Mouse (Mus musculus) embryonic facial prominence, embryonic 10.5 days (tissue): ENCODE measurements around the gene Rpl22l1. TPM values are rescaled to one million over a fixed set of nuclear protein-coding genes. Genes with fewer than 3 reads are reported as not detected.

Experiments used
- DNase-seq: peaks from one replicate; pipeline ENCODE4 v3.0.0-alpha.2; 2017; ENCODE audit warnings: low spot score
- H3K27ac ChIP-seq: fragments of 300-500 bp; sonication (generic); replicated peaks from 2 replicates; pipeline ENCODE4 v1.5.1; 2016; ENCODE audit warnings: mild to moderate bottlenecking
- H3K27me3 ChIP-seq: fragments of 300-500 bp; sonication (generic); replicated peaks from 2 replicates; pipeline ENCODE4 v1.6.1; 2016; ENCODE audit warnings: low read depth, mild to moderate bottlenecking; ENCODE audit not compliant: poor library complexity, severe bottlenecking
- H3K36me3 ChIP-seq: fragments of 300-500 bp; sonication (generic); replicated peaks from 2 replicates; pipeline ENCODE4 v1.6.1; 2016; ENCODE audit warnings: mild to moderate bottlenecking, moderate library complexity
- H3K4me1 ChIP-seq: fragments of 300-500 bp; sonication (generic); 2 replicates; pipeline ENCODE4 v1.6.1; 2016
- H3K4me3 ChIP-seq: fragments of 300-500 bp; sonication (generic); 2 replicates; pipeline ENCODE4 v1.5.1; 2016; ENCODE audit warnings: mild to moderate bottlenecking, moderate library complexity
- H3K9me3 ChIP-seq: fragments of 300-500 bp; sonication (generic); 2 replicates; pipeline ENCODE4 v1.6.1; 2016; ENCODE audit warnings: mild to moderate bottlenecking
- WGBS: fragments of 180-500 bp; shearing (Covaris S2); methylation state at CpG from one replicate; pipeline ENCODE4 v1.1.7; 2016; 5-methylcytosine and 5-hydroxymethylcytosine counted together
- polyA plus RNA-seq: library from polyadenylated mRNA; unstranded; fragments of >200 nt; fragmentation: Nextera tagmentation; extraction: Ambion mirVana; gene quantifications from 2 replicates; pipeline ENCODE4 v1.2.1, GENCODE M21; 2016

Gene Rpl22l1
- polyA plus RNA-seq, 1 experiment from 2014 or later, result 318 TPM

DNA sequence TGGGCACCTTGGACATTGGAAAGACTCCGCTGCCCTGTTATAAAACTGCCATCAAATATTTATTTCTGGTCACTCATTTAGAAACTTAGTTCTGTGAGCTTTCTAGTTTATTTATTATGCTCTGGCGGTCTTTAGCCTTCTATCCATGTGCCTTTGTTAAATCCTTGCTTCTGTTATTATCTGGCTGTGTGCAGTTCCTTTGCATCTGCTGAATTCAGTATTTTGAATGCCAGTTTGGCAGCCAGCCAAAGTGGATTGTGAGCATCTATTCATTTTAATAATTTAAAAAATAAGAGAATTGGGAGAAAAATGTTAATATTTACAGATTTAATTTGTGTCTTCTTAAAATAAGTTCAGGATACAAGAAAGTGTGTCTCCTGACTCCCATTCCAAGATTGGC lies 21.1 kb upstream of the Rpl22l1 start:
- H3K36me3 ChIP-seq, result no peaks in the 10 kb centered on the region; the same call in 1 of the 2 replicates
- H3K27me3 ChIP-seq, result peaks cover 16% of the 10 kb centered on the region
- no peak overlapping the region for H3K27ac ChIP-seq
- DNase-seq, result no peak
- WGBS, result 93% methylated on average over 2 of the region's 2 CpGs
- H3K4me1 ChIP-seq, result peaks cover 9% of the 10 kb centered on the region
- no peak overlapping the region for H3K4me3 ChIP-seq
- no peaks in the 10 kb centered on the region for H3K9me3 ChIP-seq

DNA sequence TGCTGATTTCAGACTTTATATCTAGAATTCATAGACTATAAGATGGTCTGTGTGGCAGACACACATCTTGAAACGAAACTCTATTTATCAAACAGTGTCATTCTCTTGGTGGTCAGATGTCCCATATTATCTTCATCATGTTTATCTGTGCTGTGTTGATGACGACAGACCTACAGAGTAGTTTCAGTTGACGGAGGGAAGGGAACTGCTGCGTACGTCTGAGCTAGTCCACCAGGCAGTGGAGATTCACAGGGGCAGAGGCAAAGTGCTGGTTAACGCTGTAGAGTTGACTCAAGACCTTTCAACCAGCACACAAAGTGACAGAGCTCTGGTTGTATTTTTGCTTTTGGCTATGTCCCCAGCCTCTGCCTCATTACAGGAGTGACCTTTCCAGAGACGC lies 10.4 kb upstream of the Rpl22l1 start:
- H3K27me3 ChIP-seq, result no peaks in the 10 kb centered on the region
- H3K36me3 ChIP-seq, result no peaks in the 10 kb centered on the region
- H3K9me3 ChIP-seq, result no peaks in the 10 kb centered on the region
- H3K4me3 ChIP-seq, result no peak overlapping the region
- WGBS, result 86% methylated on average over 7 of the region's 7 CpGs
- no peak for DNase-seq
- H3K27ac ChIP-seq, result no peak overlapping the region
- no peaks in the 10 kb centered on the region for H3K4me1 ChIP-seq

DNA sequence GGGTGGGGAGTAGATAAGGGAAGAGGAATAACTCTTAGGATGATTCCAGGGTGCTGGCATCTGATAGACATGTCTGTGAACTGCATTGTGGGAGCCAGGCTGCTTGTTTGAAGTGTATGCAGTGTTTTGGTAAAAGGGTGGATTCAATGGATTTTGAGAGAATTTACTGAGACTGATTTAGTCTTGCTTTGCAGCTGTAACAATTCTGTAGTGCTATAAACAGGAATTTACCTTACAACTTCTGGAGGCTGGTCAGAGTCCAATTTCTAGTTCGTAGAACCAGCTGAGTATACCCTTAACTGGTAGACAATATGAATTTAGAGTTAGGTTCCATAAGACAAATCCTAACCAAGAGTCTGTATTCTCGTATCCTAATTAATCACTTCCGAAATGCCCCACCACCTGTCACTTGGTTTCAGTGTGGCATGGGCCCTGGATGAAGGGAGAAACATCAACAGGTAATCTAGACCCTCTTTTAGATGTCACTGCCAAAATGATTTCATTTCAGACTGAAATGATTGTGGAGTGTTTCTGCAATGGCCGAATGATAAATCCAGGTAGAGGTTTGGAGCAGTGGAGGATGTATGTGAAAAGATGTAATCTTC lies 2.9 kb downstream of the Rpl22l1 start:
- 91% methylated on average over 4 of the region's 4 CpGs for whole genome bisulfite sequencing

DNA sequence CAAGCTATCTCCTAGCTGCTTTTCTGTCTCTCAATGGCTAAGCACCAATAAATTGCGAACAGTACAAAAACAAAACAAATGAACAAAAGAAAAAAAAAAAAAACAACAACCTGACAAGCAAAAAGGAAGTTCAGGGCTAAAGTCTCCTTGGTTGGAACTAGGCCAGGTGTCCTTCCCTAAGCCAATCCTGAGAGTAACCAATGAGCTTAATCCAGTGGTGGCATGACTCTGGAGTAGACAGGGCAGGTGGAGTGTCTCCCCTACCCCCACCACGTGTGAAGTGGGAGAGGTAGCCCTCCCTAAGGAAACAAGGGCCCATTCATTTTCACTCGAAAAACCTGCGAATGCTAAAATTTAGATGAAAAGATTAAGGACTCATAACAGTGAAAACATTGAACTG lies 6.2 kb downstream of the Rpl22l1 start:
- WGBS, result 79% methylated on average over 4 of the region's 4 CpGs
- no peak for DNase-seq
- Histone ChIP-seq H3K27me3 (no peaks in the 10 kb centered on the region), H3K9me3 (no peaks in the 10 kb centered on the region), H3K27ac (no peak overlapping the region), H3K36me3 (peaks cover 29% of the 10 kb centered on the region), H3K4me1 (peaks cover 1% of the 10 kb centered on the region; the same call in 1 of the 2 replicates), H3K4me3 (no peak overlapping the region)

More for the DNA sequence above, 2.9 kb downstream of the Rpl22l1 start:
- Histone ChIP-seq H3K9me3 (no peaks in the 10 kb centered on the region), H3K36me3 (peaks cover 29% of the 10 kb centered on the region), H3K27me3 (no peaks in the 10 kb centered on the region), H3K27ac (no peak overlapping the region), H3K4me1 (peaks cover 9% of the 10 kb centered on the region), H3K4me3 (no peak overlapping the region)
- DNase-seq, result no peak

DNA sequence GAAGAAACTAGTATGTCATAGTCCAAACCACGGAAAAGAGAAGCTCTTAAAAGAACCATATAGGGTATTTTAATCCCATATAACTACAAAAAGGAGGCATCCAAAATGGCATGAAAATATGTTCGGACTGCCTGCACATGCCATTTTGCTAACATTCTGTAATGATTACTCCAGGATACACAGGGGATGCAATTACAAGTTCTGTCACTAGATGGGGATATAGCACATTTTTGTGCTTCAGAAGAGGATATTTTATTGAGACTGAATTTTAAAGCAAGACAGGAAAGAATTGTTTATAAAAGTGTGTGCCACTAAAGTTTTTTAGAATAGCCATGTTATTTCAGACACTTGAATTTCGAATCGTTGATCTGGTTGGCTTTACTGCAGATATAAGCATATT lies 9.1 kb downstream of the Rpl22l1 start:
- no peaks in the 10 kb centered on the region for H3K9me3 ChIP-seq
- H3K4me3 ChIP-seq, result no peak overlapping the region
- H3K27ac ChIP-seq, result no peak overlapping the region
- no peak for DNase-seq
- WGBS, result 10% methylated on average over 4 of the region's 4 CpGs
- H3K36me3 ChIP-seq, result no peaks in the 10 kb centered on the region
- H3K4me1 ChIP-seq, result no peaks in the 10 kb centered on the region
- no peaks in the 10 kb centered on the region for H3K27me3 ChIP-seq

DNA sequence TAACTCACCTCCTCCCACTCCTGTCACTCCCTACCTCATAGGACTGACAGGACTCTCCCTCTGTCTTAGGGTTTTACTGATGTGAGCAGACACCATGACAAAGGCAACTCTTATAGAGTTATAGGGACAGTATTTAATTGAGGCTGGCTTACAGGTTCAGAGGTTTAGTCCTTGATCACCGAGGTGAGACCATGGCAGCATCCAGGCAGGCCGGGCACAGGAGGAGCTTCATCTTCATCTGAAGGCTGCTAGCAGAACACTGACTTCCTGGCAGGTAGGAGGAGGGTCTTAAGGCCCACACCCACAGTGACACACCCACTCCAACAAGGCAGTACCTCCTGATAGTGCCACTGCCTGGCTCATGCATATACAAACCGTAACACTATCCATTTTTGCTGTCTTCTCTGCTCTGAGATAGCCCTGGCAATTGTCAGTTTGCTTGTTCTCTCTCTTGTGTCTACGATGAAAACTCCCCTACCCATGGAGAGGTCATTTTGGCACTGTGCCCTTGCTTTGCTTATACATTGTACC lies 10.8 kb downstream of the Rpl22l1 start:
- Histone ChIP-seq H3K4me3 (no peak overlapping the region), H3K27me3 (no peaks in the 10 kb centered on the region), H3K27ac (no peak overlapping the region), H3K4me1 (no peaks in the 10 kb centered on the region), H3K36me3 (no peaks in the 10 kb centered on the region), H3K9me3 (no peaks in the 10 kb centered on the region)
- DNase-seq, result no peak
- 80% methylated on average over 4 of the region's 4 CpGs for WGBS

DNA sequence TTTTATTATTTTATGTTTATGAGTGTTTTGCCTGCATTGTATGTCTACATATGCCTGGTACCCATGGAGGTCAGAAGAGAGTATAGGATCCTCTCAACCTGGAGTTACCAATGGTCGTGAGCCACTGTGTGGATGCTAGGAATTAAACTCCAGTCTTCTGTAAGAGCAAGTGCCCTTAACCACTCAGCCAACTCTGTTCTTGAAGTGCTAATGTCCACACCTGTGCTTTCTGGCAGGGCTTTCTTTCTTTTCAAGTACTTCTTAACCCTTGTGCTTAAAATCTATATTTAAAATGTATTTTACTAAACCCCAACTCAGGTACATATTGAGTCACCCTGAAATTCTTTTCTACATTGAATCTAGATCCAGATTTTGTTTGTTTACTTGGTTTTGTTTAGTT lies 21.0 kb downstream of the Rpl22l1 start:
- 82% methylated on average over 1 of the region's 1 CpGs for WGBS
- Histone ChIP-seq H3K27me3 (no peaks in the 10 kb centered on the region), H3K9me3 (no peaks in the 10 kb centered on the region), H3K36me3 (no peaks in the 10 kb centered on the region), H3K27ac (no peak overlapping the region), H3K4me3 (no peak overlapping the region), H3K4me1 (no peaks in the 10 kb centered on the region)
- no peak for DNase-seq

DNA sequence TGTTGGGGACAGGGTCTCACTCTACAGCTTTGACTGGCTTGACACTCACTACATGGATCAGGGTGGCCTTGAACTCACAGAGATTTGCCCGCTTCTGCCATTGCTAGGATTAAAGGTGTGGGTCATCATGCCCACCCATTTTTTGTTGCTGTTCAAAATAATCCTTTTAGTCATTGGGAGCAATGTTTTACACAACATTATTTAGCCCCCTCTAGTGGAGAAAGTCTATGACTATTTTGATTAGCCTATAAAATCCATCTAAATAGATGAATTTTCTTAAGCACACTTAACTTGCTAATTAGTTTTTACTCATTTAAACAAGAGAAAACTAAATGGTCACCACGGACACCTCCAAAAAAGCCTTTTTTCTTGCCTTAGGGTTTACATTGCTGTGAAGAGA lies 22.4 kb downstream of the Rpl22l1 start:
- Histone ChIP-seq H3K4me1 (no peaks in the 10 kb centered on the region), H3K27ac (no peak overlapping the region), H3K27me3 (no peaks in the 10 kb centered on the region), H3K9me3 (no peaks in the 10 kb centered on the region), H3K4me3 (no peak overlapping the region), H3K36me3 (no peaks in the 10 kb centered on the region)
- 89% methylated on average over 2 of the region's 2 CpGs for WGBS
- DNase-seq, result no peak

DNA sequence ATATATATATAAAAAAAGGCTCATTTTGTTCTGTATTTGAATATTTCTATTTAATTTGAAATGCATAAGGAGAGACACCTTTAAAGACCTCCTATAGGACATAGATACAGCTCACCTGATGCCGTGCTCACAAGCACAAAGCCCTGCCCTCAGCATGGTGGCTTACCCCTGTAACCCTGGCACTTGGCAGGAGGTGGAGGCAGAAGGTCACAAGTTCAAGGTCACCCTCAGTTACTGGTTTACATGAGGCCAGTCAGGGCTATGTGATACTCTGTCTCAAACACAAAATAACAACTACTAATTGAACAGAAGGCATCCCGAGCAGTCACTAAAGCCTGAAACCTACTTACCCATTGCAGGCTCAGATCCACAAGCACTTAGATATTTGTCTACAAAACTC lies 24.2 kb downstream of the Rpl22l1 start:
- Histone ChIP-seq H3K9me3 (no peaks in the 10 kb centered on the region), H3K4me3 (no peak overlapping the region), H3K27me3 (no peaks in the 10 kb centered on the region), H3K4me1 (no peaks in the 10 kb centered on the region), H3K27ac (no peak overlapping the region), H3K36me3 (no peaks in the 10 kb centered on the region)
- 83% methylated on average over 2 of the region's 2 CpGs for WGBS
- no peak for DNase-seq

DNA sequence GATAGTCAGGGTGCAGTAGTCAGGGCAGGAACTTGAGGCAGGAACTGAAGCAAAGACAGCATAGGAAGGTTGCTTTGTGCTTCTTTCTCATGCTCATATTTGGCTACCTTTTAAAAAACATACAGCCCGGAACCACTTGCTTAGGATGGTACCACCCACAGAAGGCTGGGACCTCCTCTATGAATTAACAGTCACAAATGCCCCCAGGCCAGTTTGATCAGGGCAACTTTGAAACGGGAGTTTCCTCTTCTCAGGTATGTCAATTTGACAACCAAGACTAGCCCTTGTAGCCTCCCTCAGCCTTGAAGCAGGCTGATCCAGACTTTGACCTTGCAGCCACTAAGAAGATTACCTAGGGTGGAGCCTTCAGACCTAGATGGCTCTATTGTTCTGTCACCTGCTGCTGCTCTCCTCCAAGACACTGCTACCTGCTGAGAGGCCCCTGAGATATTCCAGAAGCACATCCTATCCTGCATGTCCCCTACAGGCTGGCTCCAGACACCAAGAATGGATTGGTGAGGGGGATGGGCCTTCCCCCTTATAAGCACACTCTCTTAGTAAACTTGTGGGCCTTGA lies 31.6 kb downstream of the Rpl22l1 start:
- Histone ChIP-seq H3K4me1 (peaks cover 1% of the 10 kb centered on the region; the same call in 1 of the 2 replicates), H3K4me3 (no peak overlapping the region), H3K27me3 (no peaks in the 10 kb centered on the region), H3K36me3 (no peaks in the 10 kb centered on the region), H3K9me3 (no peaks in the 10 kb centered on the region), H3K27ac (no peak overlapping the region)
- 74% methylated on average over 2 of the region's 2 CpGs for WGBS
- no peak for DNase-seq

DNA sequence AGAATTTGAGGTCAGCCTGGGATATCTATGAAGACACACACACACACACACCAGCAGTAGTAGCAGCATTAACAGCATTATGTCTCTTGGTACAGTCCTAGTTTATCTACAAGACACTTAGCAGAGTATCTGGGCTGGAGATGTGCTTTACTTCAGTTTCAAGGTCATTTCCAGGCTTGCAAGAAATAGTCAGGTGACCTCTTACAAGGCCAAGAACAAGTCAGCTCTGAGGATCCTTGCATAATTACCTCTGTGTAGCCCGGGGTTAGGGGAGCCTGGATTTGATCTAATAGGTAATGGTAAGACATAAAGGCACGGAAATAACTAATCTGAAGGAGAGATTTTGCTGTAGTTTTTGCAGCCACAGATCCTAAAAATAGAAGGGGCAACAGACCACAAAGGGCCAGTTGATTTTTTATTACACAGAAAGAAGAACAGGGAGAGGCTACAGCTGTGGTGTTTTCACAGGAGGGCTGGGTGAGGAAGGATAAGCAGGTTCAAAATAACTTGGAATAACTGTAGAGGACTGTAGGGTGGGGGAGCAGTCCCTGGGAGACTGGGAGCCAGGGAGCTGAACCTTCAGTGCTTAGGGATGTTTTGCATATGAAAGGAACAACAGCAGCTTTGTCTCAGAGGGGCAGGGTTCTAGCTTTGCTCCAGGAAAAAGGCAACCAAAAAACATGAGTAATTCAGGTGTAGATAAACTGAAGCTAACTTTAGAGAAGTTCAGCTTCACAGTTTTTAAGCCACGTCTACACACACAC lies 36.8 kb downstream of the Rpl22l1 start:
- 28% methylated on average over 3 of the region's 3 CpGs for WGBS
- no peak for DNase-seq
- no peak overlapping the region for H3K4me3 ChIP-seq
- H3K27ac ChIP-seq, result no peak overlapping the region
- H3K9me3 ChIP-seq, result no peaks in the 10 kb centered on the region
- H3K36me3 ChIP-seq, result no peaks in the 10 kb centered on the region
- peaks cover 5% of the 10 kb centered on the region; the same call in 1 of the 2 replicates for H3K4me1 ChIP-seq
- H3K27me3 ChIP-seq, result no peaks in the 10 kb centered on the region

DNA sequence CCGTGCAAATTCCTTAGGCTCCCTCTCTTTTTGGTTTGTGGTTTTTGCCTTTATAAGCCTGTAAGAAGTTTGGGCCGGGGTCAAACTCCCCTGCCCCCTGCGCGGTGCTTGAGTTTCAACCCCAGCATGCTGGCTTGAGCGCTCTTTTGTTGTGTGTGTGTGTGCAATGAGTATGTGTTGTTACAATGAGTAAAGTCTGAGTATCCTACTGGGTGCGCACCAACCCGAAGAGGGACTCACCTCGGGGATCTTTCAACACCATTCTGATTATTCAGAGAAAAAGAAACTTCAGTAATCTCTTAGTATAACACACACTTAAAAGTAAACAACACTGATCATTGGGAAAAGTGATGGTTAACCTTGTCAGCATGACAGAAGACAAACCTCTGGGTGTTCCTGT lies 38.0 kb downstream of the Rpl22l1 start:
- Histone ChIP-seq H3K9me3 (no peaks in the 10 kb centered on the region), H3K4me1 (peaks cover 5% of the 10 kb centered on the region; the same call in 1 of the 2 replicates), H3K36me3 (no peaks in the 10 kb centered on the region), H3K4me3 (no peak overlapping the region), H3K27me3 (no peaks in the 10 kb centered on the region), H3K27ac (no peak overlapping the region)
- no peak for DNase-seq
- 54% methylated on average over 8 of the region's 8 CpGs for WGBS

DNA sequence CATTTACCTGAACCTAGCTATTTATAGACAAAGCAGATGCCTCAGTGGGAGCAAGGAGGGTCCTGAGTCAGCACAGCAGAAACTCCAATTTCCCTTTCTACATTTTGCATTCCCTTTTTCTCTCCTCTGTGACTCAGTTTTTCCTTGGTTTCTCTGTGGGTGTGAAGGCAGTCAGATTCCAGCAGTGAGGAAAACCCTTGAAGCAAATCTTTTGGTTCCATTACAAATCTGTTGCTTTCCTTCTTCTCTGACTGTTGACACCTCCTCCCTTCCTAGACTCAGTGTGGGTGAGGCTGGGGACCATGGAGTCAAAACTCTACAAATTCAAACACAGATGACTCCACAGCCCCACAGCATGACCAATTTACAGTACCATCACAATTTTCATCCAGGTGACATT lies 41.9 kb downstream of the Rpl22l1 start:
- Histone ChIP-seq H3K9me3 (no peaks in the 10 kb centered on the region), H3K27me3 (no peaks in the 10 kb centered on the region), H3K4me3 (no peak overlapping the region), H3K36me3 (no peaks in the 10 kb centered on the region), H3K27ac (no peak overlapping the region), H3K4me1 (peaks cover 3% of the 10 kb centered on the region; the same call in 1 of the 2 replicates)
- no peak for DNase-seq
